Comparison of ENCODE assay signal across 12 mouse cellular contexts in genomic region chr17:31898941-31899340, GRCm38 (mm10).
"Had no signal": no experiment of that assay in that cellular context is flagged by ENCODE, and none has a peak within 500 bp of the region (broad histone marks: within the 10 kb centered on the region; RNA-seq: fewer than 3 reads in every experiment).

No protein-coding gene starts in this region.

- H3K36me3 ChIP-seq: kidney, embryonic 15.5 days; limb, embryonic 15.5 days; liver, embryonic 12.5 days; midbrain, embryonic 12.5 days had no signal

- H3K27ac ChIP-seq: kidney, embryonic 15.5 days; left cerebral cortex, adult 2 months; limb, embryonic 15.5 days; liver, embryonic 12.5 days; midbrain, embryonic 12.5 days had no signal

- H3K9ac ChIP-seq: kidney, embryonic 15.5 days; limb, embryonic 15.5 days; liver, embryonic 12.5 days; midbrain, embryonic 12.5 days had no signal

- H3K4me3 ChIP-seq: kidney, embryonic 15.5 days; left cerebral cortex, adult 2 months; limb, embryonic 15.5 days; liver, embryonic 12.5 days; midbrain, embryonic 12.5 days had no signal

- H3K27me3 ChIP-seq: kidney, embryonic 15.5 days; limb, embryonic 15.5 days; liver, embryonic 12.5 days; midbrain, embryonic 12.5 days had no signal

- H3K9me3 ChIP-seq: kidney, embryonic 15.5 days; limb, embryonic 15.5 days; liver, embryonic 12.5 days; midbrain, embryonic 12.5 days had no signal

- H3K4me1 ChIP-seq: midbrain, embryonic 12.5 days had no signal

- DNase-seq: kidney, adult 2 months; kidney, postnatal 14 days; lung, postnatal 10 days; right cerebral cortex, postnatal 14 days; thymus, adult 18-20 months; thymus, postnatal 14 days had no signal

- ATAC-seq: liver, embryonic 12.5 days; midbrain, embryonic 16.5 days had no signal

- H3K4me2 ChIP-seq: kidney, embryonic 15.5 days; limb, embryonic 15.5 days; liver, embryonic 12.5 days; midbrain, embryonic 12.5 days had no signal
